Comparison of ENCODE assay signal across 38 mouse cellular contexts in genomic region chr19:8131881-8132280, GRCm38 (mm10). TPM values are rescaled to one million over a fixed set of nuclear protein-coding genes. Genes with fewer than 3 reads are reported as not detected.
"Had no signal": no experiment of that assay in that cellular context is flagged by ENCODE, and none has a peak within 500 bp of the region (broad histone marks: within the 10 kb centered on the region; RNA-seq: fewer than 3 reads in every experiment).

Slc22a28 (minus strand) TSS chr19:8131982.

RNA-seq across cellular contexts. Expression of gene Slc22a28, which starts in this region (rescaled TPM):
- total RNA-seq: heart, adult 8-10 months; heart, postnatal 10 days; heart, postnatal 14 days; heart, postnatal 25 days; heart, postnatal 36 days; heart, postnatal 4 days; hematopoietic stem cell, adult 5-6 weeks; hindbrain, postnatal 0 days; layer of hippocampus, adult 18-20 months; layer of hippocampus, adult 2 months; layer of hippocampus, adult 8-10 months; layer of hippocampus, postnatal 10 days; layer of hippocampus, postnatal 14 days; layer of hippocampus, postnatal 25 days; layer of hippocampus, postnatal 36 days; left cerebral cortex, adult 18-20 months; left cerebral cortex, adult 2 months had no signal
- polyA plus RNA-seq: heart, embryonic 10.5 days; heart, embryonic 11.5 days; heart, embryonic 12.5 days; heart, embryonic 13.5 days; heart, embryonic 14.5 days; heart, embryonic 15.5 days; heart, embryonic 16.5 days; heart, postnatal 0 days; hindbrain, embryonic 10.5 days; hindbrain, embryonic 11.5 days; hindbrain, embryonic 12.5 days; hindbrain, embryonic 13.5 days; hindbrain, embryonic 14.5 days; hindbrain, embryonic 15.5 days; hindbrain, embryonic 16.5 days; hindbrain, postnatal 0 days; inflammation-experienced regulatory T-cells, adult 6 months; intestine, embryonic 14.5 days; intestine, embryonic 15.5 days; intestine, embryonic 16.5 days; intestine, postnatal 0 days; large intestine, adult 2 months had no signal
